Mouse (Mus musculus): ENCODE results near the gene Nrxn2.

The Nrxn2 gene

GRCm38 (mm10) chr19:6392743-6393393 lies 25.7 kb upstream of the Nrxn2 start:
- DNase-seq: no peak

GRCm38 (mm10) chr19:6393637-6394036 lies 24.9 kb upstream of the Nrxn2 start:
- DNase-seq: no peak

GRCm38 (mm10) chr19:6396237-6396636 lies 22.3 kb upstream of the Nrxn2 start:
- no peak for DNase-seq

- no peak for DNase-seq
Observed at GRCm38 (mm10) chr19:6397582-6398249, 20.8 kb upstream of the Nrxn2 start.

GRCm38 (mm10) chr19:6398447-6399284 lies 19.9 kb upstream of the Nrxn2 start:
- DNase-seq: no peak

- no peak for DNase-seq
Observed at GRCm38 (mm10) chr19:6399285-6400095, 19.0 kb upstream of the Nrxn2 start, which contains the start of gene Rasgrp2. Rasgrp2 (plus strand) TSS chr19:6399340.

- DNase-seq: no peak
Observed at GRCm38 (mm10) chr19:6400096-6401086, 18.1 kb upstream of the Nrxn2 start.

- no peak for DNase-seq
Observed at GRCm38 (mm10) chr19:6401131-6401815, 17.3 kb upstream of the Nrxn2 start.

GRCm38 (mm10) chr19:6401951-6402350 lies 16.6 kb upstream of the Nrxn2 start:
- no peak for DNase-seq

GRCm38 (mm10) chr19:6403869-6404268 lies 14.7 kb upstream of the Nrxn2 start:
- no peak for DNase-seq

GRCm38 (mm10) chr19:6405433-6405832 lies 13.1 kb upstream of the Nrxn2 start:
- no peak for DNase-seq

- no peak for DNase-seq
Observed at GRCm38 (mm10) chr19:6407109-6407508, 11.4 kb upstream of the Nrxn2 start.

GRCm38 (mm10) chr19:6407816-6408510 lies 10.6 kb upstream of the Nrxn2 start:
- no peak for DNase-seq

GRCm38 (mm10) chr19:6408749-6409148 lies 9.8 kb upstream of the Nrxn2 start:
- DNase-seq: no peak

- DNase-seq: no peak
Observed at GRCm38 (mm10) chr19:6409176-6409575, 9.4 kb upstream of the Nrxn2 start.

- DNase-seq: no peak
Observed at GRCm38 (mm10) chr19:6409936-6410335, 8.6 kb upstream of the Nrxn2 start.

GRCm38 (mm10) chr19:6412798-6413197 lies 5.7 kb upstream of the Nrxn2 start:
- no peak for DNase-seq

GRCm38 (mm10) chr19:6415454-6415853 lies 3.1 kb upstream of the Nrxn2 start:
- DNase-seq: no peak

GRCm38 (mm10) chr19:6416124-6416770 lies 2.3 kb upstream of the Nrxn2 start:
- peak; percentile 58 for DNase-seq

All from layer of hippocampus, adult 9-11 months (tissue).